Comparison of ENCODE assay signal across 36 mouse cellular contexts in genomic region chr1:131619348-131619747, GRCm38 (mm10). TPM values are rescaled to one million over a fixed set of nuclear protein-coding genes. Genes with fewer than 3 reads are reported as not detected.
"Had no signal": no experiment of that assay in that cellular context is flagged by ENCODE, and none has a peak within 500 bp of the region (broad histone marks: within the 10 kb centered on the region; RNA-seq: fewer than 3 reads in every experiment).

No protein-coding gene starts in this region.

- H3K4me2 ChIP-seq: heart, embryonic 12.5 days; hindbrain, embryonic 13.5 days; hindbrain, embryonic 15.5 days; limb, embryonic 13.5 days; limb, embryonic 15.5 days; liver, embryonic 13.5 days; liver, embryonic 15.5 days had no signal

- H3K9ac ChIP-seq: forebrain, postnatal 0 days; heart, embryonic 12.5 days; hindbrain, embryonic 13.5 days; hindbrain, embryonic 15.5 days; limb, embryonic 13.5 days; limb, embryonic 15.5 days; liver, embryonic 13.5 days; liver, embryonic 15.5 days had no signal

- H3K27ac ChIP-seq: heart, embryonic 10.5 days; hindbrain, embryonic 13.5 days; hindbrain, embryonic 15.5 days; hindbrain, postnatal 0 days; limb, embryonic 13.5 days; limb, embryonic 15.5 days; liver, embryonic 13.5 days; liver, embryonic 15.5 days had no signal

- H3K27me3 ChIP-seq: heart, embryonic 12.5 days; hindbrain, embryonic 13.5 days; hindbrain, embryonic 15.5 days; limb, embryonic 13.5 days; limb, embryonic 15.5 days; liver, embryonic 13.5 days; liver, embryonic 15.5 days had no signal

- H3K4me1 ChIP-seq: hindbrain, embryonic 13.5 days; hindbrain, embryonic 15.5 days; limb, embryonic 13.5 days; limb, embryonic 15.5 days had no signal

- H3K9me3 ChIP-seq: heart, embryonic 10.5 days; hindbrain, embryonic 13.5 days; hindbrain, embryonic 15.5 days; limb, embryonic 15.5 days; liver, embryonic 13.5 days; liver, embryonic 15.5 days had no signal

- H3K4me3 ChIP-seq: heart, embryonic 10.5 days; heart, embryonic 12.5 days; hindbrain, embryonic 13.5 days; hindbrain, embryonic 15.5 days; limb, embryonic 13.5 days; limb, embryonic 15.5 days; liver, embryonic 13.5 days; liver, embryonic 15.5 days had no signal

- H3K36me3 ChIP-seq: heart, embryonic 10.5 days; heart, embryonic 12.5 days; hindbrain, embryonic 13.5 days; hindbrain, embryonic 15.5 days; limb, embryonic 13.5 days; limb, embryonic 15.5 days; liver, embryonic 13.5 days; liver, embryonic 15.5 days had no signal

- ATAC-seq: forebrain, postnatal 0 days; hindbrain, postnatal 0 days; intestine, embryonic 16.5 days had no signal

- DNase-seq: forebrain, postnatal 0 days; gastrocnemius, postnatal 14 days; gastrocnemius, postnatal 36 days; heart, adult 18-20 months; heart, postnatal 10 days; kidney, postnatal 10 days; layer of hippocampus, adult 9-11 months; layer of hippocampus, postnatal 36 days; left cerebral cortex, postnatal 4 days; liver, embryonic 13.5 days; lung, adult 18-20 months had no signal

RNA-seq across cellular contexts. Expression of gene Ctse, which starts 18.8 kb away (rescaled TPM):
- total RNA-seq: gastrocnemius, adult 8-10 months; hindbrain, postnatal 0 days; layer of hippocampus, postnatal 14 days; layer of hippocampus, postnatal 36 days; left cerebral cortex, postnatal 25 days had no signal
- polyA plus RNA-seq: heart, embryonic 14.5 days; hindbrain, embryonic 13.5 days; hindbrain, embryonic 15.5 days; hindbrain, postnatal 0 days had no signal

RNA-seq across cellular contexts. Expression of gene Avpr1b, which starts 20.3 kb away (rescaled TPM):
- total RNA-seq: forebrain, postnatal 0 days; gastrocnemius, adult 18-20 months; gastrocnemius, adult 8-10 months; gastrocnemius, postnatal 14 days; gastrocnemius, postnatal 36 days; heart, adult 18-20 months; heart, adult 8-10 months; heart, postnatal 10 days; heart, postnatal 25 days; hematopoietic stem cell, adult 5-6 weeks; hindbrain, postnatal 0 days; left cerebral cortex, adult 18-20 months; left cerebral cortex, adult 8-10 months; left cerebral cortex, postnatal 25 days; left cerebral cortex, postnatal 4 days had no signal
- polyA plus RNA-seq: forebrain, postnatal 0 days; gonadal fat pad, adult 2 months; heart, embryonic 10.5 days; heart, embryonic 12.5 days; heart, embryonic 14.5 days; heart, embryonic 16.5 days; hindbrain, embryonic 11.5 days; hindbrain, embryonic 13.5 days; hindbrain, embryonic 15.5 days; hindbrain, postnatal 0 days; intestine, embryonic 14.5 days; kidney, embryonic 16.5 days; limb, embryonic 11.5 days; limb, embryonic 13.5 days; limb, embryonic 15.5 days; liver, embryonic 13.5 days; liver, embryonic 15.5 days had no signal
